ENCODE assay signal across 21 mouse cellular contexts in the genomic region with DNA sequence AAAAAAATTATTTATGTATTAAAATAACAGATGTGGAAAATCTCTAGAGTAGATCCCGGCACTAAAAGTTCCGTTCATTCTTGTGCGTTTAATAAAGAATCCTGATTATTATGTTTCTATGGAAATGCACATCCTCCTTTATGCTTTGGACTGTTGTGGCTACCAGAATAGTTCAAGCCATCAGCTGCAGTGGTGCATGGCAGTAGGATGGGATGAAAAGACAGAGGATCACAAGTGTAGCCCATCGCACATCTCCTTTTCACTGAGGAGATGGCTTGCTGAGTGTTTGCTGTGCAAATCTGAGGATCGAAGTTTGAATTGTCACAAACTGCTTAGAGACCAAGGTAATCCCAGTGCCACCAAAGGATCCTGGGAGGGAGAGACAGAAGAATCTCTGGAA.
A peak's percentile ranks its signal among the peaks of the same experiment; 100 is the strongest.
DNase-seq lines count a peak whose midpoint lies in the region; ATAC-seq and TF ChIP-seq lines count a peak whose summit lies in the region.
"Had no signal": no experiment of that assay in that cellular context is flagged by ENCODE, and none has a peak within 500 bp of the region (broad histone marks: within the 10 kb centered on the region; RNA-seq: fewer than 3 reads in every experiment).

No protein-coding gene starts in this region.

- H3K9me3 ChIP-seq in heart, embryonic 15.5 days (replicated peaks), result no peaks in the 10 kb centered on the region
- H3K9me3 ChIP-seq: embryonic facial prominence, embryonic 15.5 days; forebrain, embryonic 15.5 days; G1E; hindbrain, embryonic 13.5 days had no signal

- peak overlapping the region; percentile 82 for H3K27ac ChIP-seq in gastrocnemius, adult 2 months
- peak overlapping the region; percentile 47 for H3K27ac ChIP-seq in heart, embryonic 15.5 days
- peak overlapping the region; percentile 59 for H3K27ac ChIP-seq in layer of hippocampus, adult 2 months
- peak overlapping the region; percentile 39; the same call in 1 of the 2 replicates for H3K27ac ChIP-seq in testis, adult 2 months (ENCODE audit: control insufficient read depth, insufficient read depth, low read depth, low read length)
- H3K27ac ChIP-seq: forebrain, embryonic 15.5 days; hindbrain, embryonic 13.5 days; hindbrain, postnatal 0 days had no signal

- no peaks in the 10 kb centered on the region for H3K36me3 ChIP-seq in heart, embryonic 15.5 days
- no peaks in the 10 kb centered on the region for H3K36me3 ChIP-seq in testis, adult 2 months (ENCODE audit: control insufficient read depth, insufficient read depth, low read length)
- H3K36me3 ChIP-seq: embryonic facial prominence, embryonic 15.5 days; forebrain, embryonic 15.5 days; G1E; hindbrain, embryonic 13.5 days had no signal

- TF ChIP-seq CTCF in gastrocnemius, adult 2 months (IDR thresholded peaks at IDR 0.05), result no peak
- no peak for TF ChIP-seq CTCF in layer of hippocampus, adult 2 months (conservative IDR thresholded peaks at IDR 0.05)
- TF ChIP-seq CTCF in testis, adult 2 months (IDR thresholded peaks at IDR 0.05; ENCODE audit: control insufficient read depth, insufficient read depth, insufficient replicate concordance, low read depth, low read length), result no peak

- no peaks in the 10 kb centered on the region for H3K27me3 ChIP-seq in heart, embryonic 15.5 days
- no peaks in the 10 kb centered on the region for H3K27me3 ChIP-seq in testis, adult 2 months (ENCODE audit: control insufficient read depth, insufficient read depth, low read length)
- H3K27me3 ChIP-seq: embryonic facial prominence, embryonic 15.5 days; forebrain, embryonic 15.5 days; hindbrain, embryonic 13.5 days had no signal

- no peak for DNase-seq in gastrocnemius, adult 2 months
- DNase-seq in gastrocnemius, postnatal 10 days, result no peak
- DNase-seq in heart, postnatal 14 days, result no peak
- DNase-seq in layer of hippocampus, adult 2 months (ENCODE audit: low spot score in 2 of 2), result no peak
- DNase-seq in layer of hippocampus, adult 18-20 months (ENCODE audit: low spot score in 2 of 2), result no peak
- no peak for DNase-seq in testis, postnatal 14 days (ENCODE audit: low spot score)
- DNase-seq: adrenal gland, adult 8-10 months; adrenal gland, postnatal 36 days; B cell, adult 2 months; cerebellum, adult 11 months; cerebellum, adult 8-10 months; embryo, embryonic 11 days had no signal

- intact Hi-C loops in gastrocnemius, adult 2 months (cut with DNase I), result loop anchor here (5.0 kb wide), 1 partner anchor 37 kb away; no protein-coding TSS in a partner anchor
- intact Hi-C loops in heart, postnatal 14 days (cut with DNase I), result loop anchor here (5.0 kb wide), 3 partner anchors 37 to 118 kb away; no protein-coding TSS in a partner anchor

- H3K4me1 ChIP-seq in heart, embryonic 15.5 days (replicated peaks), result peaks cover 10% of the 10 kb centered on the region
- no peaks in the 10 kb centered on the region for H3K4me1 ChIP-seq in testis, adult 2 months (ENCODE audit: control insufficient read depth, insufficient read depth, low read length)
- H3K4me1 ChIP-seq: embryonic facial prominence, embryonic 15.5 days; hindbrain, embryonic 13.5 days had no signal

- H3K4me3 ChIP-seq in gastrocnemius, adult 2 months, result no peak overlapping the region
- no peak overlapping the region for H3K4me3 ChIP-seq in heart, embryonic 15.5 days
- no peak overlapping the region for H3K4me3 ChIP-seq in layer of hippocampus, adult 2 months
- no peak overlapping the region for H3K4me3 ChIP-seq in testis, adult 2 months (ENCODE audit: control insufficient read depth, low read depth, low read length)
- H3K4me3 ChIP-seq: embryonic facial prominence, embryonic 15.5 days; forebrain, embryonic 15.5 days; hindbrain, embryonic 13.5 days had no signal

- ATAC-seq in heart, embryonic 15.5 days (replicated peaks; ENCODE audit: insufficient number of reproducible peaks, insufficient read depth, low FRiP score, low read depth), result no peak
- ATAC-seq: CD4-positive, CD25-positive, alpha-beta regulatory T cell, adult 4 months had no signal

- H3K4me2 ChIP-seq in heart, embryonic 15.5 days, result no peak overlapping the region
- H3K4me2 ChIP-seq: embryonic facial prominence, embryonic 15.5 days; forebrain, embryonic 15.5 days; heart, embryonic 11.5 days; hindbrain, embryonic 13.5 days had no signal

- 80% methylated on average over 5 of the region's 5 CpGs for WGBS in heart, embryonic 15.5 days

- no peak overlapping the region for H3K9ac ChIP-seq in heart, embryonic 15.5 days
- H3K9ac ChIP-seq: embryonic facial prominence, embryonic 15.5 days; forebrain, embryonic 15.5 days; hindbrain, embryonic 13.5 days had no signal

- no peak for TF ChIP-seq POLR2A in testis, adult 2 months (IDR thresholded peaks at IDR 0.05; ENCODE audit: control insufficient read depth, low read depth, low read length)
